Mouse (Mus musculus): ENCODE results near the gene Ccnl1. TPM values are rescaled to one million over a fixed set of nuclear protein-coding genes. Genes with fewer than 3 reads are reported as not detected.

Gene Ccnl1
- total and polyA plus RNA-seq, 3 experiments = 16.7 to 18.1 (median 17.8) TPM

DNA sequence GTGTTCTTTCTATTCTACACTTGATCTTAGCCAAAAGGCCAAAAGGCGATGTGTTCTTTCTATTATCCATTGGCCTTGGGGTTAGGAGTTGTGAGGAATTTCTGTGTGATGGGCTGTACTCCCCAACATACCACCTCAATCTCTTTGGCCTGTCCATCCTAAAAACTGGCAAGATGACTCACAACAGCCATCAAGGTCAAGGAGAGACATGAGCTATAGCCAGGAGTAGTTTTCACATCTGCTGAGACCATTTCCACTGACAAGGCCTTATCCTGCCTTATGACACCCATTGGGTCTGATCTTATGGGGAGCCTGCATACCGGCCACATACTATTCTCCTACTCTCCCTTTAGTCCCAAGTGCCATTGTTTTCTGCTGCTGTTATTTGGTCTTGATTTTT is 39.0 kb downstream of the Ccnl1 start:
- Histone ChIP-seq H3K27ac (no peak overlapping the region), H3K27me3 (ENCODE audit: control insufficient read depth, insufficient read depth, low read length) (no peaks in the 10 kb centered on the region), H3K79me2 (replicated peaks; ENCODE audit: control insufficient read depth, insufficient read depth, low read length) (no peaks in the 10 kb centered on the region), H3K4me1 (ENCODE audit: control insufficient read depth, insufficient read depth, low read length) (no peaks in the 10 kb centered on the region), H3K4me3 (no peak overlapping the region), H3K9ac (ENCODE audit: low read depth, low read length) (no peak overlapping the region), H3K36me3 (ENCODE audit: control insufficient read depth, insufficient read depth, low read length) (no peaks in the 10 kb centered on the region)
- WGBS = 95% methylated on average over 2 of the region's 2 CpGs
- intact Hi-C loops (cut with DNase I) = no loop called here
- TF ChIP-seq CTCF (IDR thresholded peaks at IDR 0.05) = no peak
- no peak for TF ChIP-seq EP300 (IDR thresholded peaks at IDR 0.05; ENCODE audit: insufficient read depth, low read depth, low read length)
- no peak for TF ChIP-seq POLR2A (IDR thresholded peaks at IDR 0.05; ENCODE audit: insufficient read depth, low read depth, low read length)
- no peak for DNase-seq

- intact Hi-C loops (cut with DNase I) = no loop called here
- Histone ChIP-seq H3K79me2 (replicated peaks; ENCODE audit: control insufficient read depth, insufficient read depth, low read length) (no peaks in the 10 kb centered on the region), H3K4me3 (no peak overlapping the region), H3K27me3 (ENCODE audit: control insufficient read depth, insufficient read depth, low read length) (no peaks in the 10 kb centered on the region), H3K36me3 (ENCODE audit: control insufficient read depth, insufficient read depth, low read length) (no peaks in the 10 kb centered on the region), H3K9ac (ENCODE audit: low read depth, low read length) (no peak overlapping the region), H3K27ac (no peak overlapping the region), H3K4me1 (ENCODE audit: control insufficient read depth, insufficient read depth, low read length) (no peaks in the 10 kb centered on the region)
- 67% methylated on average over 4 of the region's 4 CpGs for WGBS
- no peak for TF ChIP-seq POLR2A (IDR thresholded peaks at IDR 0.05; ENCODE audit: insufficient read depth, low read depth, low read length)
- TF ChIP-seq EP300 (IDR thresholded peaks at IDR 0.05; ENCODE audit: insufficient read depth, low read depth, low read length) = no peak
- no peak for TF ChIP-seq CTCF (IDR thresholded peaks at IDR 0.05)
- no peak for DNase-seq
Observed at GRCm38 (mm10) chr3:65912928-65913327, 45.1 kb downstream of the Ccnl1 start.

GRCm38 (mm10) chr3:65912217-65912616 is 45.8 kb downstream of the Ccnl1 start:
- H3K9ac ChIP-seq (ENCODE audit: low read depth, low read length) = no peak overlapping the region
- 69% methylated on average over 11 of the region's 11 CpGs for WGBS
- DNase-seq = no peak
- H3K4me1 ChIP-seq (ENCODE audit: control insufficient read depth, insufficient read depth, low read length) = no peaks in the 10 kb centered on the region
- no peaks in the 10 kb centered on the region for H3K79me2 ChIP-seq (replicated peaks; ENCODE audit: control insufficient read depth, insufficient read depth, low read length)
- H3K36me3 ChIP-seq (ENCODE audit: control insufficient read depth, insufficient read depth, low read length) = no peaks in the 10 kb centered on the region
- H3K4me3 ChIP-seq = no peak overlapping the region
- H3K27ac ChIP-seq = no peak overlapping the region
- intact Hi-C loops (cut with DNase I) = no loop called here
- no peaks in the 10 kb centered on the region for H3K27me3 ChIP-seq (ENCODE audit: control insufficient read depth, insufficient read depth, low read length)
- no peak for TF ChIP-seq POLR2A (IDR thresholded peaks at IDR 0.05; ENCODE audit: insufficient read depth, low read depth, low read length)

DNA sequence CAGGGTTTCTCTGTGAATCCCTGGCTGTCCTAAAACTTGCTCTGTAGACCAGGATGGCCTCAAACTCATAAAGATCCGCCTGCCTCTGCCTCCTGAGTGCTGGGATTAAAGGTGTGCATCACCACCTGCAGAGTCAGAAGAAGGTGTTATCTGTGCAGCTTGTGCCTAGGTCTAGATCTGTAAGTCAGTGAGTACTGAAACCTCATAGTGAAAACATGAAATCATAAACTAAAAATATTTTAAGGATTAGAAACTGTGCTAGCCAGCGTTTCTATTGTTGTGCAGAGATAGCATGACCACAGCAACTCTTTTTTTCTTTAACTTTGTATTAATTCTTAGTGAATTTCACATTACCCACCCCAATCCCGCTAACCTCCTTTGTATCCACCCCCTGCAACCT is 46.8 kb downstream of the Ccnl1 start:
- intact Hi-C loops (cut with DNase I) = no loop called here
- DNase-seq = no peak
- TF ChIP-seq EP300 (IDR thresholded peaks at IDR 0.05; ENCODE audit: insufficient read depth, low read depth, low read length) (no peak), POLR2A (IDR thresholded peaks at IDR 0.05; ENCODE audit: insufficient read depth, low read depth, low read length) (no peak), CTCF (IDR thresholded peaks at IDR 0.05) (no peak)
- no peaks in the 10 kb centered on the region for H3K27me3 ChIP-seq (ENCODE audit: control insufficient read depth, insufficient read depth, low read length)
- WGBS = 67% methylated on average over 3 of the region's 3 CpGs
- H3K27ac ChIP-seq = no peak overlapping the region
- H3K79me2 ChIP-seq (replicated peaks; ENCODE audit: control insufficient read depth, insufficient read depth, low read length) = no peaks in the 10 kb centered on the region
- H3K9ac ChIP-seq (ENCODE audit: low read depth, low read length) = no peak overlapping the region
- H3K4me3 ChIP-seq = no peak overlapping the region
- H3K36me3 ChIP-seq (ENCODE audit: control insufficient read depth, insufficient read depth, low read length) = peaks cover 2% of the 10 kb centered on the region; the same call in 1 of the 2 replicates
- no peaks in the 10 kb centered on the region for H3K4me1 ChIP-seq (ENCODE audit: control insufficient read depth, insufficient read depth, low read length)

DNA sequence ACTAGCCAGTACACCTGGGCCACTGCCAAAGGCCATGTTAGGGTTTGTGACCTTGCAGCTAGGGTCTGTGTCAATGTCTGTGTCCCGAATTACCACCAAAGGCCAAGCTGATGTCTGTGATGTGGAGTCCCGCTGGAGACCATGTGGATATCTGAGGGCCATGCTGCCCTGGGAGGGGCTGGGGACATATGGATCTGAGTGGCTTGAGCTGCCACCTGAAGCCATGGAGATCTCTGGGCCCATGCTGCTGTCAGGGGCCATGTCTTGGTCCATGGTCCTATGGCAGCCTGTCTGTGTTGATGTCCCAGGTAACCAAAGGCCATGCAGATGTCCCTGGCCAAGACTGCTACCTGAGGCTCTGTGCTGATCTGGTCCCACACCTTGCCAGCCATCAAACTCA is 48.6 kb downstream of the Ccnl1 start:
- no peak for DNase-seq
- no peak overlapping the region for H3K4me3 ChIP-seq
- no peaks in the 10 kb centered on the region for H3K27me3 ChIP-seq (ENCODE audit: control insufficient read depth, insufficient read depth, low read length)
- no peak for TF ChIP-seq POLR2A (IDR thresholded peaks at IDR 0.05; ENCODE audit: insufficient read depth, low read depth, low read length)
- no peak for TF ChIP-seq EP300 (IDR thresholded peaks at IDR 0.05; ENCODE audit: insufficient read depth, low read depth, low read length)
- TF ChIP-seq CTCF (IDR thresholded peaks at IDR 0.05) = no peak
- intact Hi-C loops (cut with DNase I) = loop anchor here (5.0 kb wide), 1 partner anchor 37 kb away; no protein-coding TSS in a partner anchor
- H3K79me2 ChIP-seq (replicated peaks; ENCODE audit: control insufficient read depth, insufficient read depth, low read length) = no peaks in the 10 kb centered on the region
- peaks cover 3% of the 10 kb centered on the region; the same call in 1 of the 2 replicates for H3K36me3 ChIP-seq (ENCODE audit: control insufficient read depth, insufficient read depth, low read length)
- WGBS = 90% methylated on average over 2 of the region's 2 CpGs
- no peak overlapping the region for H3K9ac ChIP-seq (ENCODE audit: low read depth, low read length)
- H3K4me1 ChIP-seq (ENCODE audit: control insufficient read depth, insufficient read depth, low read length) = peaks cover 8% of the 10 kb centered on the region
- H3K27ac ChIP-seq = no peak overlapping the region

GRCm38 (mm10) chr3:65907536-65907935 is 50.5 kb downstream of the Ccnl1 start:
- Histone ChIP-seq H3K27me3 (ENCODE audit: control insufficient read depth, insufficient read depth, low read length) (no peaks in the 10 kb centered on the region), H3K27ac (no peak overlapping the region), H3K4me1 (ENCODE audit: control insufficient read depth, insufficient read depth, low read length) (peaks cover 8% of the 10 kb centered on the region), H3K79me2 (replicated peaks; ENCODE audit: control insufficient read depth, insufficient read depth, low read length) (no peaks in the 10 kb centered on the region), H3K9ac (ENCODE audit: low read depth, low read length) (no peak overlapping the region), H3K36me3 (ENCODE audit: control insufficient read depth, insufficient read depth, low read length) (peaks cover 4% of the 10 kb centered on the region; the same call in 1 of the 2 replicates), H3K4me3 (no peak overlapping the region)
- 96% methylated on average over 4 of the region's 4 CpGs for WGBS
- no peak for TF ChIP-seq POLR2A (IDR thresholded peaks at IDR 0.05; ENCODE audit: insufficient read depth, low read depth, low read length)
- no peak for TF ChIP-seq CTCF (IDR thresholded peaks at IDR 0.05)
- TF ChIP-seq EP300 (IDR thresholded peaks at IDR 0.05; ENCODE audit: insufficient read depth, low read depth, low read length) = no peak
- intact Hi-C loops (cut with DNase I) = loop anchor here (5.0 kb wide), 1 partner anchor 35 kb away; no protein-coding TSS in a partner anchor
- no peak for DNase-seq

All from heart, adult 2 months (tissue).